Mouse (Mus musculus): ENCODE results near the gene Casp8.

DNA sequence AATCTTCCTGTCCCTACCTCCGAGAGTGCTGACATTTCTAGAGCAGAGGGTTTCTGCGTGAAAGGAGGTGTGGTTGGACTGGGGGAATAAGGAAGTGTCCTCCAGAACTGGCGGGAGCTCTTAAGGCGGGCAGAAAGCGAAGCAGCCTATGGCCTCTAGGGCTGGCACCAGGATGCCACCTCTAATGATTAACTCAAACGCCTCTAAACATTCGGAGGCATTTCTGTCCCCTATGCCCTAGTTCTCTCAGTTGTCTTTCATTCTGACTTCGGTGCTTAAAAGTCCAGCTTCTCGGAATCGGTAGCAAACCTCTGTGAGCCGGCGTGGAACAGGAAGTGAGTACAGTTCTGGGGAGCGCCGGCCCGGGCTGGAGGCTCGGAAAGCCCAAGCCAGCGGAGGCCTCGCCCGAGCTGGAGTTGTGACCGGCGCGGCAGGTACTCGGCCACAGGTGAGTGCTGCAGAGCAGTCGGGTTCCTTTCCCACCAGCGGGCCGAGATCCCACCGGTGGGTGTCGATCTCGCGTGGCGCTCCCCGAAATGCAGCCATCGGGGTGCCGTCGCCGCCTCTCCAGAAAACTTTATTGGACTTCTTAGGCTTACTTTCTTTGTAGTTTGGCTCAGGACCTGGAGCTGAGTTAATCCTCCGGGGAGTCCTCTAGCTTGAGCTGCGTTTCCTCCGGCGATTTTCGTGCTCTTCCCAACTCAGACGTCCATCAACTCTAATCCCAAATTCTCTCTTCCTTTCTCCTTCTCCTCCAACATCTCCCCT lies at the start of gene Casp8:
- TF ChIP-seq MAX (IDR thresholded peaks at IDR 0.05; ENCODE audit: low read length) (no peak), EP300 (IDR thresholded peaks at IDR 0.05; ENCODE audit: low read length) (no peak), ELF1 (IDR thresholded peaks at IDR 0.05; ENCODE audit: low read depth, low read length) (peak; percentile 89)
